Mouse (Mus musculus): ENCODE data around the gene Lgr4.

Lgr4 gene

GRCm38 (mm10) chr2:109949519-109949918 lies 32.1 kb downstream of the Lgr4 start:
- no peak for DNase-seq (ENCODE audit: low read depth)

GRCm38 (mm10) chr2:109950311-109950710 lies 32.9 kb downstream of the Lgr4 start:
- no peak for DNase-seq (ENCODE audit: low read depth)

GRCm38 (mm10) chr2:109951050-109951449 lies 33.6 kb downstream of the Lgr4 start:
- no peak for DNase-seq (ENCODE audit: low read depth)

GRCm38 (mm10) chr2:109953048-109953717 lies 35.7 kb downstream of the Lgr4 start:
- no peak for DNase-seq (ENCODE audit: low read depth)

GRCm38 (mm10) chr2:109953893-109954292 lies 36.4 kb downstream of the Lgr4 start:
- peak; percentile 2 for DNase-seq (ENCODE audit: low read depth)

GRCm38 (mm10) chr2:109955060-109955459 lies 37.6 kb downstream of the Lgr4 start:
- no peak for DNase-seq (ENCODE audit: low read depth)

GRCm38 (mm10) chr2:109955910-109956309 lies 38.5 kb downstream of the Lgr4 start:
- DNase-seq (ENCODE audit: low read depth): no peak

GRCm38 (mm10) chr2:109956785-109957184 lies 39.3 kb downstream of the Lgr4 start:
- DNase-seq (ENCODE audit: low read depth): no peak

- DNase-seq (ENCODE audit: low read depth): peak; percentile 5
Observed at GRCm38 (mm10) chr2:109958692-109959406, 41.4 kb downstream of the Lgr4 start.

GRCm38 (mm10) chr2:109959407-109960075 lies 42.1 kb downstream of the Lgr4 start:
- no peak for DNase-seq (ENCODE audit: low read depth)

GRCm38 (mm10) chr2:109960246-109960645 lies 42.8 kb downstream of the Lgr4 start:
- no peak for DNase-seq (ENCODE audit: low read depth)

GRCm38 (mm10) chr2:109961174-109961573 lies 43.7 kb downstream of the Lgr4 start:
- DNase-seq (ENCODE audit: low read depth): no peak

- no peak for DNase-seq (ENCODE audit: low read depth)
Observed at GRCm38 (mm10) chr2:109963591-109964258, 46.3 kb downstream of the Lgr4 start.

GRCm38 (mm10) chr2:109965753-109966420 lies 48.4 kb downstream of the Lgr4 start:
- DNase-seq (ENCODE audit: low read depth): peak; percentile 1

GRCm38 (mm10) chr2:109966863-109967262 lies 49.4 kb downstream of the Lgr4 start:
- no peak for DNase-seq (ENCODE audit: low read depth)

- no peak for DNase-seq (ENCODE audit: low read depth)
Observed at GRCm38 (mm10) chr2:109969381-109969780, 51.9 kb downstream of the Lgr4 start.

GRCm38 (mm10) chr2:109969926-109970532 lies 52.6 kb downstream of the Lgr4 start:
- DNase-seq (ENCODE audit: low read depth): no peak

GRCm38 (mm10) chr2:109970744-109971410 lies 53.4 kb downstream of the Lgr4 start:
- no peak for DNase-seq (ENCODE audit: low read depth)

- no peak for DNase-seq (ENCODE audit: low read depth)
Observed at GRCm38 (mm10) chr2:109972310-109972709, 54.9 kb downstream of the Lgr4 start.

GRCm38 (mm10) chr2:109972922-109973321 lies 55.5 kb downstream of the Lgr4 start:
- DNase-seq (ENCODE audit: low read depth): no peak

GRCm38 (mm10) chr2:109974807-109975206 lies 57.4 kb downstream of the Lgr4 start:
- no peak for DNase-seq (ENCODE audit: low read depth)

All from 416B (cell line).